Mouse (Mus musculus) limb, embryonic 14.5 days (tissue): Measurements from ENCODE around the gene E130308A19Rik. TPM values are rescaled to one million over a fixed set of nuclear protein-coding genes. Genes with fewer than 3 reads are reported as not detected.

Experiments used
- ATAC-seq: fragments of 200-750 bp; cut with Nextera tagmentation; 2 replicates; pipeline ENCODE4 v1.8.0; 2017; ENCODE audit warnings: low read depth, moderate number of reproducible peaks, moderate TSS enrichment; ENCODE audit not compliant: low FRiP score
- DNase-seq: peaks from one replicate; pipeline ENCODE4 v3.0.0-alpha.2; 2015; ENCODE audit warnings: low spot score
- H3K27ac ChIP-seq: fragments of 300-500 bp; sonication (generic); replicated peaks from 2 replicates; pipeline ENCODE4 v1.5.1; 2014; ENCODE audit warnings: low read depth, mild to moderate bottlenecking, low read length, moderate library complexity, mixed read lengths
- H3K27me3 ChIP-seq: fragments of 300-500 bp; sonication (generic); 2 replicates; pipeline ENCODE4 v1.6.1; 2014; ENCODE audit warnings: low read length, mixed read lengths; ENCODE audit not compliant: control insufficient read depth, insufficient read depth
- H3K36me3 ChIP-seq: fragments of 300-500 bp; sonication (generic); 2 replicates; pipeline ENCODE4 v1.6.1; 2014; ENCODE audit warnings: mild to moderate bottlenecking, low read length, moderate library complexity, mixed read lengths; ENCODE audit not compliant: control insufficient read depth, insufficient read depth
- H3K4me1 ChIP-seq: fragments of 300-500 bp; sonication (generic); 2 replicates; pipeline ENCODE4 v1.6.1; 2014; ENCODE audit warnings: antibody characterized with exemption, low read length, mixed read lengths; ENCODE audit not compliant: control insufficient read depth, insufficient read depth
- H3K4me2 ChIP-seq: fragments of 300-500 bp; sonication (generic); replicated peaks from 2 replicates; pipeline ENCODE4 v1.6.1; 2014; ENCODE audit warnings: low read depth, mild to moderate bottlenecking, low read length, moderate library complexity; ENCODE audit not compliant: severe bottlenecking
- H3K4me3 ChIP-seq: fragments of 300-500 bp; sonication (generic); replicated peaks from 2 replicates; pipeline ENCODE4 v1.5.1; 2014; ENCODE audit warnings: low read length
- H3K9ac ChIP-seq: fragments of 300-500 bp; sonication (generic); 2 replicates; pipeline ENCODE4 v1.6.1; 2014; ENCODE audit warnings: mild to moderate bottlenecking, low read depth, low read length, moderate library complexity; ENCODE audit not compliant: severe bottlenecking
- H3K9me3 ChIP-seq: fragments of 300-500 bp; sonication (generic); 2 replicates; pipeline ENCODE4 v1.6.1; 2016; ENCODE audit warnings: low read length; ENCODE audit not compliant: control insufficient read depth
- POLR2A ChIP-seq: fragments of 200-500 bp; IDR thresholded peaks from 2 replicates; pipeline ENCODE4 v1.8.0; 2012; ENCODE audit warnings: inconsistent platforms, mild to moderate bottlenecking, moderate library complexity, borderline replicate concordance; ENCODE audit not compliant: insufficient read depth, insufficient read length; ENCODE audit errors: extremely low read depth
- WGBS: fragments of 180-500 bp; shearing (Covaris S2); extraction: QIAGEN DNeasy Blood & Tissue Kit; methylation state at CpG from one replicate; pipeline ENCODE4 v1.1.7; 2014; 5-methylcytosine and 5-hydroxymethylcytosine counted together
- polyA plus RNA-seq, 2 experiments: library from polyadenylated mRNA; depleted of rRNA in 1 of 2; stranded (reverse) in 1 of 2; unstranded in 1 of 2; fragments of >200 nt; fragmentation: Nextera tagmentation in 1 of 2; extraction: Ambion mirVana in 1 of 2; gene quantifications; 2 replicates each; pipeline versions ENCODE4 v1.2.1 to v1.2.3; 2012 to 2014

Gene E130308A19Rik
- polyA plus RNA-seq, 2 experiments = 7.6 to 17.6 TPM

GRCm38 (mm10) chr4:59690145-59690544 is 64.1 kb downstream of the E130308A19Rik start:
- no peaks in the 10 kb centered on the region for H3K4me1 ChIP-seq
- H3K27ac ChIP-seq = no peak overlapping the region
- 81% methylated on average over 4 of the region's 4 CpGs for WGBS
- no peak overlapping the region for H3K4me3 ChIP-seq
- no peak overlapping the region for H3K4me2 ChIP-seq
- TF ChIP-seq POLR2A = no peak
- H3K9ac ChIP-seq = no peak overlapping the region
- ATAC-seq (no peak), DNase-seq (no peak)
- no peaks in the 10 kb centered on the region for H3K9me3 ChIP-seq
- no peaks in the 10 kb centered on the region for H3K27me3 ChIP-seq
- H3K36me3 ChIP-seq = peaks cover 8% of the 10 kb centered on the region

GRCm38 (mm10) chr4:59696846-59697245 is 70.8 kb downstream of the E130308A19Rik start:
- no peak overlapping the region for H3K9ac ChIP-seq
- no peak for TF ChIP-seq POLR2A
- H3K27me3 ChIP-seq = no peaks in the 10 kb centered on the region
- no peak for DNase-seq
- no peak overlapping the region for H3K27ac ChIP-seq
- H3K4me1 ChIP-seq = 0 out of 2 replicates have a peak, but pooled peaks cover 2% of the 10 kb centered on the region
- no peak overlapping the region for H3K4me3 ChIP-seq
- ATAC-seq = no peak
- WGBS = 36% methylated on average over 3 of the region's 3 CpGs
- H3K4me2 ChIP-seq = no peak overlapping the region
- H3K36me3 ChIP-seq = no peaks in the 10 kb centered on the region
- no peaks in the 10 kb centered on the region for H3K9me3 ChIP-seq

- no peak for ATAC-seq
- 40% methylated on average over 3 of the region's 3 CpGs for WGBS
These were observed 71.9 kb downstream of the E130308A19Rik start for GRCm38 (mm10) chr4:59697869-59698268.

GRCm38 (mm10) chr4:59699014-59699792 is 73.2 kb downstream of the E130308A19Rik start:
- 79% methylated on average over 4 of the region's 4 CpGs for WGBS
- ATAC-seq (no peak), DNase-seq (no peak)
- no peak overlapping the region for H3K9ac ChIP-seq
- H3K27ac ChIP-seq = no peak overlapping the region
- no peak overlapping the region for H3K4me2 ChIP-seq
- no peak for TF ChIP-seq POLR2A
- no peaks in the 10 kb centered on the region for H3K9me3 ChIP-seq
- H3K36me3 ChIP-seq = no peaks in the 10 kb centered on the region
- H3K4me1 ChIP-seq = 0 out of 2 replicates have a peak, but pooled peaks cover 2% of the 10 kb centered on the region
- no peak overlapping the region for H3K4me3 ChIP-seq
- H3K27me3 ChIP-seq = no peaks in the 10 kb centered on the region

More at GRCm38 (mm10) chr4:59697869-59698268, 71.9 kb downstream of the E130308A19Rik start:
- 0 out of 2 replicates have a peak, but pooled peaks cover 2% of the 10 kb centered on the region for H3K4me1 ChIP-seq
- no peak overlapping the region for H3K4me2 ChIP-seq
- no peak overlapping the region for H3K9ac ChIP-seq
- no peak for TF ChIP-seq POLR2A
- no peaks in the 10 kb centered on the region for H3K36me3 ChIP-seq
- H3K9me3 ChIP-seq = no peaks in the 10 kb centered on the region
- DNase-seq = peak; percentile 31
- H3K27ac ChIP-seq = no peak overlapping the region
- H3K27me3 ChIP-seq = no peaks in the 10 kb centered on the region
- H3K4me3 ChIP-seq = no peak overlapping the region

- 73% methylated on average over 5 of the region's 5 CpGs for WGBS
- no peak for ATAC-seq
- H3K9me3 ChIP-seq = no peaks in the 10 kb centered on the region
- no peak overlapping the region for H3K4me2 ChIP-seq
- no peak for DNase-seq
- no peak for TF ChIP-seq POLR2A
- H3K27me3 ChIP-seq = no peaks in the 10 kb centered on the region
- H3K4me3 ChIP-seq = no peak overlapping the region
- H3K27ac ChIP-seq = no peak overlapping the region
- H3K36me3 ChIP-seq = no peaks in the 10 kb centered on the region
- no peak overlapping the region for H3K9ac ChIP-seq
- peaks cover 3% of the 10 kb centered on the region; the same call in 1 of the 2 replicates for H3K4me1 ChIP-seq
These were observed 83.3 kb downstream of the E130308A19Rik start for GRCm38 (mm10) chr4:59709321-59709720.
